ENCODE assay signal across 8 mouse cellular contexts in the genomic region with DNA sequence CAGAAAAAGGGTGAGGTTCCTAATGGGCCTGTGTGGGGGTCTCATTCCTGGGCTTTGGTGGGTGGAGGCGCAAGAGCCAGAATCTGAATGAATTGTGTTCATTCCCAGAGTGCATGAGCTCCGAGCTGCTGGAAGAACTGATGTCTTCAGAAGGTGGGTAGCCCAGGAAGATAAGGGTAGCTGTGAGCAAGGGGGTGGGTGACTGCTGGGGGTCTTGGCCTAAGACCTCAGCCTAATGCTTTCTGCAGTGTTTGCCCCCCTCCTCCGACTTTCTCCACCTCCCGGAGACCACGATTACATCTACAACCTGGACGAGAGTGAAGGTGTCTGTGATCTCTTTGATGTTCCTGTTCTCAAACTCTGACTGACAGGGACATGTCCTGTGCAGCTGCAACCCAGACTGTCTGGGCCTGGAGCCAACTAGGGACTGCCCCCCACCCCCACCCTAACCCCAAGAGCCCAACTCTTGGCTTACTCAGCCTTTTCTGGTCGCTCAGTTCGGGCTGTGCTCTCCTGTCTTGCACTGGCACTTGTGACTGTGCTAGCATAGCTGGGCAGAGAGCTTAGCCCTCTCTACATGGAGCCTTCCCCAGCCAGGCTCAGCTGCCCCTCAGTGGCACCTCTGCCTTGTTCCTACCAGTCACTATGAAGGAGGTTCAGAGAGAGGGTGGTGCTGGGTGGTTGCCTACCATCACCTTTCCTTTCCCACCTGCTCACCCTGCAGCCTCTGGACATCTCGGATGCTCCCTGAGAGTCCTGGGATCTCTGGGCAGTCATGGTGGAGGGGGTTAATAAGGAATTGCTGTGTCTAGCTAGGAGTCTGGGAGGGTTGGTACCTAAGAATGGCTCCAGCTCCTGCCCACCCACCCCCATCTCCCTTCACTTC. TPM values are rescaled to one million over a fixed set of nuclear protein-coding genes. Genes with fewer than 3 reads are reported as not detected.
DNase-seq lines count a peak whose midpoint lies in the region; ATAC-seq and TF ChIP-seq lines count a peak whose summit lies in the region.

No protein-coding gene starts in this region.

- no peak for TF ChIP-seq POLR2A in thymus, adult 2 months (IDR thresholded peaks at IDR 0.05; ENCODE audit: control insufficient read depth, extremely low read depth, insufficient read depth, low read length, poor library complexity)

- no peaks in the 10 kb centered on the region for H3K27me3 ChIP-seq in thymus, adult 2 months (ENCODE audit: control insufficient read depth, insufficient read depth, low read length)
- no peaks in the 10 kb centered on the region for H3K27me3 ChIP-seq in intestine, postnatal 0 days (replicated peaks; ENCODE audit: control insufficient read depth, insufficient read depth, low read length)
- H3K27me3 ChIP-seq in stomach, postnatal 0 days (ENCODE audit: control insufficient read depth, insufficient read depth, low read length): no peaks in the 10 kb centered on the region

- H3K9ac ChIP-seq in intestine, postnatal 0 days (ENCODE audit: low read depth, low read length): 0 out of 2 replicates have a peak overlapping the region, but pooled peaks have one; percentile 65
- H3K9ac ChIP-seq in stomach, postnatal 0 days (ENCODE audit: low read length): no peak overlapping the region

- TF ChIP-seq CTCF in gastrocnemius, adult 2 months (IDR thresholded peaks at IDR 0.05): no peak
- no peak for TF ChIP-seq CTCF in thymus, adult 2 months (IDR thresholded peaks at IDR 0.05; ENCODE audit: borderline replicate concordance, control insufficient read depth, extremely low read depth, insufficient read depth, low read length, poor library complexity)
- TF ChIP-seq CTCF in intestine, postnatal 0 days (IDR thresholded peaks at IDR 0.05; ENCODE audit: low read depth): no peak
- no peak for TF ChIP-seq CTCF in stomach, postnatal 0 days (IDR thresholded peaks at IDR 0.05; ENCODE audit: low read depth)

- no peak overlapping the region; the same call in 1 of the 2 replicates for H3K4me2 ChIP-seq in intestine, postnatal 0 days (replicated peaks; ENCODE audit: low read depth)
- peak overlapping the region; percentile 20; the same call in 1 of the 2 replicates for H3K4me2 ChIP-seq in stomach, postnatal 0 days (replicated peaks; ENCODE audit: low read depth)

- peak overlapping the region; percentile 78 for H3K27ac ChIP-seq in gastrocnemius, adult 2 months
- peak overlapping the region; percentile 42 for H3K27ac ChIP-seq in thymus, adult 2 months (ENCODE audit: control insufficient read depth, insufficient read depth, low read length)
- peak overlapping the region; percentile 68 for H3K27ac ChIP-seq in intestine, postnatal 0 days (ENCODE audit: low read depth, low read length)
- H3K27ac ChIP-seq in stomach, postnatal 0 days (replicated peaks): peak overlapping the region; percentile 92

- peaks cover 51% of the 10 kb centered on the region for H3K4me1 ChIP-seq in thymus, adult 2 months (replicated peaks; ENCODE audit: control insufficient read depth, insufficient read depth, low read length)
- peaks cover 4% of the 10 kb centered on the region; the same call in 1 of the 2 replicates for H3K4me1 ChIP-seq in intestine, postnatal 0 days (replicated peaks; ENCODE audit: control insufficient read depth, insufficient read depth, low read length)
- H3K4me1 ChIP-seq in stomach, postnatal 0 days (replicated peaks; ENCODE audit: control insufficient read depth, insufficient read depth): peaks cover 7% of the 10 kb centered on the region; the same call in 1 of the 2 replicates

- no peaks in the 10 kb centered on the region for H3K9me3 ChIP-seq in intestine, postnatal 0 days (ENCODE audit: control insufficient read depth)
- no peaks in the 10 kb centered on the region for H3K9me3 ChIP-seq in stomach, postnatal 0 days (ENCODE audit: control insufficient read depth, low read length)

- H3K4me3 ChIP-seq in gastrocnemius, adult 2 months: no peak overlapping the region; the same call in 1 of the 2 replicates
- no peak overlapping the region for H3K4me3 ChIP-seq in thymus, adult 2 months (ENCODE audit: control insufficient read depth, insufficient read depth, low read length)
- no peak overlapping the region for H3K4me3 ChIP-seq in intestine, postnatal 0 days (ENCODE audit: low read depth, low read length)
- no peak overlapping the region for H3K4me3 ChIP-seq in stomach, postnatal 0 days (ENCODE audit: low read depth, low read length)

- no peak for TF ChIP-seq EP300 in stomach, postnatal 0 days (optimal IDR thresholded peaks at IDR 0.05)

- DNase-seq in gastrocnemius, adult 2 months: peak; percentile 61
- no peak for DNase-seq in gastrocnemius, adult 18-20 months (ENCODE audit: low spot score)
- DNase-seq in thymus, adult 2 months: no peak
- DNase-seq in thymus, postnatal 4 days: no peak
- no peak for DNase-seq in stomach, postnatal 0 days (ENCODE audit: low spot score)
- no peak for DNase-seq in left cerebral cortex, postnatal 36 days (ENCODE audit: low spot score in 2 of 2)
- DNase-seq in kidney, postnatal 10 days: no peak

- ATAC-seq in intestine, postnatal 0 days: no peak
- ATAC-seq in stomach, postnatal 0 days (ENCODE audit: low FRiP score, low TSS enrichment): peak; percentile 4; the same call in 1 of the 2 replicates

- WGBS in thymus, adult 2 months: 29% methylated on average over 9 of the region's 9 CpGs
- WGBS in intestine, postnatal 0 days: 53% methylated on average over 9 of the region's 9 CpGs
- WGBS in stomach, postnatal 0 days: 40% methylated on average over 9 of the region's 9 CpGs

- intact Hi-C loops in gastrocnemius, adult 2 months (cut with DNase I): no loop called here
- intact Hi-C loops in left cerebral cortex, postnatal 36 days (cut with DNase I): no loop called here

- H3K36me3 ChIP-seq in thymus, adult 2 months (ENCODE audit: control insufficient read depth, insufficient read depth, low read length): peaks cover 39% of the 10 kb centered on the region
- peaks cover 62% of the 10 kb centered on the region for H3K36me3 ChIP-seq in intestine, postnatal 0 days (ENCODE audit: control insufficient read depth, insufficient read depth)
- H3K36me3 ChIP-seq in stomach, postnatal 0 days (ENCODE audit: control insufficient read depth, insufficient read depth, low read length): peaks cover 21% of the 10 kb centered on the region

RNA-seq across cellular contexts. Expression of a gene that starts 0.8 kb away (rescaled TPM):
- total RNA-seq in gastrocnemius, adult 2 months (2021): 1 to 10 TPM; 1.2 to 1.6 TPM
- 1 to 10 TPM; 1.3 to 2.2 TPM for total RNA-seq in gastrocnemius, adult 18-20 months (2021)
- 28.9 and 39.1 TPM in 2 replicates for polyA plus RNA-seq in thymus, adult 2 months (2012; rRNA removed)
- 34.2 TPM in 2 replicates for polyA plus RNA-seq in intestine, postnatal 0 days (2015; fragmentation: Nextera tagmentation; extraction: Ambion mirVana)
- 17.1 and 19.9 TPM in 2 replicates for polyA plus RNA-seq in stomach, postnatal 0 days (2015; fragmentation: Nextera tagmentation; extraction: Ambion mirVana)
- total RNA-seq in left cerebral cortex, postnatal 36 days (2021): 1 to 10 TPM; 1.0 to 1.7 TPM

RNA-seq across cellular contexts. Expression of a gene that starts 7.1 kb away (rescaled TPM):
- total RNA-seq in gastrocnemius, adult 2 months (2021): 10 to 100 TPM; 26.8 to 29.7 TPM
- total RNA-seq in gastrocnemius, adult 18-20 months (2021): 10 to 100 TPM; 31.2 to 31.7 TPM
- polyA plus RNA-seq in thymus, adult 2 months (2012; rRNA removed): 474 and 475 TPM in 2 replicates
- polyA plus RNA-seq in intestine, postnatal 0 days (2015; fragmentation: Nextera tagmentation; extraction: Ambion mirVana): 36.6 and 42.0 TPM in 2 replicates
- 31.0 and 38.5 TPM in 2 replicates for polyA plus RNA-seq in stomach, postnatal 0 days (2015; fragmentation: Nextera tagmentation; extraction: Ambion mirVana)
- total RNA-seq in left cerebral cortex, postnatal 36 days (2021): 10 to 100 TPM; 32.4 to 33.7 TPM

RNA-seq across cellular contexts. Expression of a gene that starts 8.7 kb away (rescaled TPM):
- total RNA-seq in gastrocnemius, adult 2 months (2021): 1 to 10 TPM in 1 of 2 experiments, under 1 TPM in 1; 0.84 to 2.3 TPM
- total RNA-seq in gastrocnemius, adult 18-20 months (2021): 1 to 10 TPM in 1 of 2 experiments, under 1 TPM in 1; 0.85 to 1.3 TPM
- polyA plus RNA-seq in thymus, adult 2 months (2012; rRNA removed): 10.6 and 12.7 TPM in 2 replicates
- 2.5 and 3.1 TPM in 2 replicates for polyA plus RNA-seq in intestine, postnatal 0 days (2015; fragmentation: Nextera tagmentation; extraction: Ambion mirVana)
- polyA plus RNA-seq in stomach, postnatal 0 days (2015; fragmentation: Nextera tagmentation; extraction: Ambion mirVana): 3.4 and 3.7 TPM in 2 replicates
- total RNA-seq in left cerebral cortex, postnatal 36 days (2021): 1 to 10 TPM in 1 of 2 experiments, under 1 TPM in 1; 0.79 to 1.8 TPM

RNA-seq across cellular contexts. Expression of a gene that starts 14.9 kb away (rescaled TPM):
- under 1 TPM; 0.33 to 0.98 TPM for total RNA-seq in gastrocnemius, adult 2 months (2021)
- under 1 TPM; 0.53 to 0.74 TPM for total RNA-seq in gastrocnemius, adult 18-20 months (2021)
- 13.6 and 14.3 TPM in 2 replicates for polyA plus RNA-seq in thymus, adult 2 months (2012; rRNA removed)
- 1.5 and 1.7 TPM in 2 replicates for polyA plus RNA-seq in intestine, postnatal 0 days (2015; fragmentation: Nextera tagmentation; extraction: Ambion mirVana)
- polyA plus RNA-seq in stomach, postnatal 0 days (2015; fragmentation: Nextera tagmentation; extraction: Ambion mirVana): 1.9 and 3.0 TPM in 2 replicates
- total RNA-seq in left cerebral cortex, postnatal 36 days (2021): 10 to 100 TPM; 24.2 to 27.1 TPM

RNA-seq across cellular contexts. Expression of a gene that starts 21.5 kb away (rescaled TPM):
- total RNA-seq in gastrocnemius, adult 2 months (2021): 1 to 10 TPM in 1 of 2 experiments, under 1 TPM in 1; 0.99 to 1.3 TPM
- total RNA-seq in gastrocnemius, adult 18-20 months (2021): 1 to 10 TPM in 1 of 2 experiments, under 1 TPM in 1; 0.89 to 1.4 TPM
- polyA plus RNA-seq in thymus, adult 2 months (2012; rRNA removed): 13.1 and 15.1 TPM in 2 replicates
- polyA plus RNA-seq in intestine, postnatal 0 days (2015; fragmentation: Nextera tagmentation; extraction: Ambion mirVana): 3.8 and 3.9 TPM in 2 replicates
- polyA plus RNA-seq in stomach, postnatal 0 days (2015; fragmentation: Nextera tagmentation; extraction: Ambion mirVana): 2.7 and 2.8 TPM in 2 replicates
- total RNA-seq in left cerebral cortex, postnatal 36 days (2021): 1 to 10 TPM; 3.7 to 7.3 TPM

Comparison
In these comparisons a context has a peak if more than half of its experiments do, and no peak if none do; other contexts are left out.
1. H3K27ac ChIP-seq: peak in every context shown above with its lines; median percentile 92 in stomach, postnatal 0 days; 78 in gastrocnemius, adult 2 months; 68 in intestine, postnatal 0 days; 42 in thymus, adult 2 months.